Mouse (Mus musculus) erythroid progenitor cell, adult 5-6 weeks (primary cell): ENCODE data around the gene Rps6ka2. TPM values are rescaled to one million over a fixed set of nuclear protein-coding genes. Genes with fewer than 3 reads are reported as not detected.
"Not testable (repeated sequence)": the region's sequence is repeated elsewhere in the genome, so short reads cannot be mapped to it uniquely, and the experiment has no call there.

Experiments used
- ATAC-seq: replicated peaks from 2 replicates; pipeline ENCODE4 v1.8.0; 2016; ENCODE audit warnings: moderate number of reproducible peaks, mild to moderate bottlenecking, moderate TSS enrichment, inconsistent platforms; ENCODE audit not compliant: poor library complexity, low FRiP score, severe bottlenecking
- total RNA-seq, 2 experiments: library from RNA; stranded (forward) in 1 of 2; stranded (reverse) in 1 of 2; fragments of 150-400 nt in 1 of 2; fragments of 186-747, 209-891 nt in 1 of 2; gene quantifications; 2 replicates each; pipeline versions ENCODE4 v1.2.3 to v1.2.4; 2015 to 2017; ENCODE audit warnings: low replicate concordance in 2 of 2

Gene Rps6ka2
- total RNA-seq, 2 experiments from 2014 or later: 1.7 to 2.2 TPM

DNA sequence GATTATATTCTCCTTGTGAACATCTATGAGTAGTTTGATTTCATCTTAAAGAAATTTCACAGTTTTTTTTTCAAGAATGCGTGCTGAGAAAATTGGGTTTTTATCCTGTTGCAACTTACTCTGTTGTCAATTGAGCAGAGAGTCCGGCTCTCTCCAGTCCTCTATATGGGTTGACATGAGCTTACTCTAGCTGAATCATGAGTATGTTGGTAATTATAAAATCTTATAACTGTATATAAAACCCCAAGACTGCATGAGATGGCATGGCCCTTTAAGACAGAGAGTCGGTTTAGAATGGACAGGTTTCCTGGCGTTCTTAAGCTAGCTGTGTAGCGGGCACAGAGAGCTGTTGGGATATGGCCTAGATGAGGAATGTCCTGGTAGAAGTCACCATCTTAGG lies 154.4 kb downstream of the Rps6ka2 start, which contains the start of gene Tcp10a:
TSS of gene Tcp10a (plus strand) at position 301 of the 400 bp plus-strand sequence.
- not testable (repeated sequence) for ATAC-seq

GRCm38 (mm10) chr17:7326415-7326814 lies 156.5 kb downstream of the Rps6ka2 start:
- ATAC-seq: not testable (repeated sequence)

GRCm38 (mm10) chr17:7332745-7333144 lies 162.8 kb downstream of the Rps6ka2 start:
- not testable (repeated sequence) for ATAC-seq

GRCm38 (mm10) chr17:7337381-7337780 lies 167.5 kb downstream of the Rps6ka2 start:
- ATAC-seq: not testable (repeated sequence)

- ATAC-seq: not testable (repeated sequence)
Measured at GRCm38 (mm10) chr17:7348765-7349164, 178.8 kb downstream of the Rps6ka2 start.

DNA sequence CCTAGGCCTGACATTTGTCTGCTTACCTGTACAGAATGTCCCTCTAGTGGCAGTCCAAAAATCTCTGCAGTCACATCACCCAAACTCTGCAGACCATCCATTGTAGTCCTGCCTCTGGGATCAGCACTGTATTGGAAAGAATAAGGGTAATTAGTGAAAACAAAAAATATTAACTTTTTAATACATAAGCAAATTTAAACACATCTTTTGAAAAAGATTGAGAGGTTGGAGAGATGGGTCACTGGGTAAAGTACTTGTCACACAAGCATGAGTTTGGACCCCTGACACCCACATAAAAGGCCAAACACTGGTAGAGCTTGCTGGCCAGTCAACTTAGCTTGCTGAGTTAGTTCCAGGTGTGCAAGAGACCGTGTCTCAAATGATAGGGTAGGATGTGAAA lies 182.7 kb downstream of the Rps6ka2 start, which contains the start of gene Ttll2:
TSS of gene Ttll2 (minus strand) at position 101 of the 400 bp plus-strand sequence.
- not testable (repeated sequence) for ATAC-seq

Other genes with a start within 250 kb of the Rps6ka2 start
- 5.4 and 15.1 TPM in 2 replicates for gene Rsph3b, start 221.4 kb upstream of the Rps6ka2 start, total RNA-seq (2015; ENCODE audit: low replicate concordance)
- gene Rsph3b, start 221.4 kb upstream of the Rps6ka2 start, total RNA-seq (2017; ENCODE audit: low replicate concordance): 2.0 and 8.1 TPM in 2 replicates
- gene Tagap1, start 209.0 kb upstream of the Rps6ka2 start, total RNA-seq (2015; ENCODE audit: low replicate concordance): 36.0 and 50.7 TPM in 2 replicates
- gene Tagap1, start 209.0 kb upstream of the Rps6ka2 start, total RNA-seq (2017; ENCODE audit: low replicate concordance): 26.3 and 28.1 TPM in 2 replicates
- 132 and 151 TPM in 2 replicates for gene Rnaset2b, start 199.5 kb upstream of the Rps6ka2 start, total RNA-seq (2015; ENCODE audit: low replicate concordance)
- 78.4 and 110 TPM in 2 replicates for gene Rnaset2b, start 199.5 kb upstream of the Rps6ka2 start, total RNA-seq (2017; ENCODE audit: low replicate concordance)
- gene Gm49721, start 191.2 kb upstream of the Rps6ka2 start, total RNA-seq (2015; ENCODE audit: low replicate concordance): not detected in 2 replicates
- not detected in 2 replicates for gene Gm49721, start 191.2 kb upstream of the Rps6ka2 start, total RNA-seq (2017; ENCODE audit: low replicate concordance)
- gene Gm1604a, start 144.5 kb upstream of the Rps6ka2 start, total RNA-seq (2015; ENCODE audit: low replicate concordance): 3.2 TPM in 1 of 2 replicates, not detected in the other
- not detected in 2 replicates for gene Gm1604a, start 144.5 kb upstream of the Rps6ka2 start, total RNA-seq (2017; ENCODE audit: low replicate concordance)
- not detected in 2 replicates for gene Tcp10a, start 154.5 kb downstream of the Rps6ka2 start, total RNA-seq (2015; ENCODE audit: low replicate concordance)
- not detected in 2 replicates for gene Tcp10a, start 154.5 kb downstream of the Rps6ka2 start, total RNA-seq (2017; ENCODE audit: low replicate concordance)
- not detected in 2 replicates for gene Ttll2, start 182.6 kb downstream of the Rps6ka2 start, total RNA-seq (2015; ENCODE audit: low replicate concordance)
- not detected in 2 replicates for gene Ttll2, start 182.6 kb downstream of the Rps6ka2 start, total RNA-seq (2017; ENCODE audit: low replicate concordance)
- not detected in 2 replicates for gene Gm49630, start 201.9 kb downstream of the Rps6ka2 start, total RNA-seq (2015; ENCODE audit: low replicate concordance)
- not detected in 2 replicates for gene Gm49630, start 201.9 kb downstream of the Rps6ka2 start, total RNA-seq (2017; ENCODE audit: low replicate concordance)
- gene Unc93a2, start 215.3 kb downstream of the Rps6ka2 start, total RNA-seq (2015; ENCODE audit: low replicate concordance): not detected in 2 replicates
- not detected in 2 replicates for gene Unc93a2, start 215.3 kb downstream of the Rps6ka2 start, total RNA-seq (2017; ENCODE audit: low replicate concordance)